ENCODE assay signal across 7 mouse cellular contexts in genomic region chr8:106682971-106683668, GRCm38 (mm10). TPM values are rescaled to one million over a fixed set of nuclear protein-coding genes. Genes with fewer than 3 reads are reported as not detected.
A peak's percentile ranks its signal among the peaks of the same experiment; 100 is the strongest.
DNase-seq lines count a peak whose midpoint lies in the region; ATAC-seq and TF ChIP-seq lines count a peak whose summit lies in the region.

Gene Tango6 (plus strand): TSS chr8:106683068.

- peak; percentile 93 for DNase-seq in adrenal gland, adult 2 months
- DNase-seq in embryo, embryonic 11.5 days (ENCODE audit: low read depth, low spot score): peak; percentile 82
- peak; percentile 89 to 92 for DNase-seq in gastrocnemius, postnatal 4 days (ENCODE audit: low spot score in 2 of 2)
- peak; percentile 94 for DNase-seq in left cerebral cortex, postnatal 4 days

- intact Hi-C loops in left cerebral cortex, postnatal 4 days (cut with DNase I): no loop called here

- peak; percentile 87 for TF ChIP-seq POLR2A in small intestine, adult 2 months (IDR thresholded peaks at IDR 0.05; ENCODE audit: low read depth, low read length)

- H3K4me2 ChIP-seq in intestine, postnatal 0 days (replicated peaks; ENCODE audit: low read depth): peak within 1 kb of the TSS; percentile 71
- peak within 1 kb of the TSS; percentile 59 for H3K4me2 ChIP-seq in midbrain, embryonic 12.5 days (replicated peaks)

- under 1% methylated on average over 50 of the region's 50 CpGs for WGBS in intestine, postnatal 0 days
- under 1% methylated on average over 50 of the region's 50 CpGs for WGBS in midbrain, embryonic 12.5 days
- under 1% methylated on average over 50 of the region's 50 CpGs for WGBS in small intestine, adult 2 months

- no peaks in the 10 kb centered on the region for H3K36me3 ChIP-seq in intestine, postnatal 0 days (ENCODE audit: control insufficient read depth, insufficient read depth)
- no peaks in the 10 kb centered on the region for H3K36me3 ChIP-seq in midbrain, embryonic 12.5 days
- no peaks in the 10 kb centered on the region for H3K36me3 ChIP-seq in small intestine, adult 2 months (ENCODE audit: control insufficient read depth, insufficient read depth, low read length)

- H3K9me3 ChIP-seq in intestine, postnatal 0 days (ENCODE audit: control insufficient read depth): no peaks in the 10 kb centered on the region
- H3K9me3 ChIP-seq in midbrain, embryonic 12.5 days: no peaks in the 10 kb centered on the region

- no peaks in the 10 kb centered on the region for H3K27me3 ChIP-seq in intestine, postnatal 0 days (replicated peaks; ENCODE audit: control insufficient read depth, insufficient read depth, low read length)
- no peaks in the 10 kb centered on the region for H3K27me3 ChIP-seq in midbrain, embryonic 12.5 days
- no peaks in the 10 kb centered on the region for H3K27me3 ChIP-seq in small intestine, adult 2 months (ENCODE audit: control insufficient read depth, insufficient read depth, low read length)

- peak within 1 kb of the TSS; percentile 63 for H3K9ac ChIP-seq in intestine, postnatal 0 days (ENCODE audit: low read depth, low read length)
- H3K9ac ChIP-seq in midbrain, embryonic 12.5 days (replicated peaks): peak within 1 kb of the TSS; percentile 75

- peak within 1 kb of the TSS; percentile 80 for H3K27ac ChIP-seq in intestine, postnatal 0 days (ENCODE audit: low read depth, low read length)
- peak within 1 kb of the TSS; percentile 93 for H3K27ac ChIP-seq in midbrain, embryonic 12.5 days (replicated peaks)
- peak within 1 kb of the TSS; percentile 38; the same call in 1 of the 2 replicates for H3K27ac ChIP-seq in small intestine, adult 2 months (ENCODE audit: insufficient read depth, low read depth, low read length)

- H3K4me3 ChIP-seq in intestine, postnatal 0 days (ENCODE audit: low read depth, low read length): peak within 1 kb of the TSS; percentile 63
- peak within 1 kb of the TSS; percentile 83 for H3K4me3 ChIP-seq in midbrain, embryonic 12.5 days
- peak within 1 kb of the TSS; percentile 71 for H3K4me3 ChIP-seq in small intestine, adult 2 months (ENCODE audit: low read depth, low read length)

- peak; percentile 97 for ATAC-seq in intestine, postnatal 0 days
- ATAC-seq in midbrain, embryonic 12.5 days (ENCODE audit: low FRiP score, low read depth): peak; percentile 96

- H3K4me1 ChIP-seq in intestine, postnatal 0 days (replicated peaks; ENCODE audit: control insufficient read depth, insufficient read depth, low read length): no peaks in the 10 kb centered on the region
- no peaks in the 10 kb centered on the region for H3K4me1 ChIP-seq in midbrain, embryonic 12.5 days
- no peaks in the 10 kb centered on the region for H3K4me1 ChIP-seq in small intestine, adult 2 months (ENCODE audit: control insufficient read depth, insufficient read depth, insufficient read length, low read length)

- peak; percentile 85 for TF ChIP-seq CTCF in intestine, postnatal 0 days (IDR thresholded peaks at IDR 0.05; ENCODE audit: low read depth)
- peak; percentile 62; the same call in 1 of the 2 replicates for TF ChIP-seq CTCF in small intestine, adult 2 months (IDR thresholded peaks at IDR 0.05; ENCODE audit: extremely low read depth, insufficient read length, insufficient replicate concordance, low read depth, low read length)

RNA-seq across cellular contexts. Expression of gene Tango6, which starts in this region (rescaled TPM):
- total RNA-seq in adrenal gland, adult 2 months (2021): 10 to 100 TPM in 1 of 2 experiments, 1 to 10 TPM in 1; 7.9 to 10.9 TPM
- 4.1 and 4.8 TPM in 2 replicates for polyA plus RNA-seq in adrenal gland, adult 2 months (2012; rRNA removed)
- total RNA-seq in gastrocnemius, postnatal 4 days (2021): 1 to 10 TPM; 9.1 to 9.3 TPM
- 1.7 and 1.9 TPM in 2 replicates for polyA plus RNA-seq in intestine, postnatal 0 days (2015; fragmentation: Nextera tagmentation; extraction: Ambion mirVana)
- total RNA-seq in left cerebral cortex, postnatal 4 days (2021): 1 to 10 TPM; 7.1 to 8.0 TPM
- 9.2 and 10.8 TPM in 2 replicates for polyA plus RNA-seq in midbrain, embryonic 12.5 days (2016; fragmentation: Nextera tagmentation; extraction: Ambion mirVana)
- 1.2 and 2.1 TPM in 2 replicates for polyA plus RNA-seq in small intestine, adult 2 months (2012; rRNA removed)

Comparison
In these comparisons a context has a peak if more than half of its experiments do, and no peak if none do; other contexts are left out.
1. Peak in every context shown above with its lines: DNase-seq, ATAC-seq, H3K4me3 ChIP-seq and H3K27ac ChIP-seq.
2. H3K27ac ChIP-seq: peak in every context shown above with its lines; median percentile 93 in midbrain, embryonic 12.5 days; 80 in intestine, postnatal 0 days; 38 in small intestine, adult 2 months.